Mouse (Mus musculus) heart, postnatal 10 days (tissue): ENCODE results near the gene Med20. TPM values are rescaled to one million over a fixed set of nuclear protein-coding genes. Genes with fewer than 3 reads are reported as not detected.

Experiments
- DNase-seq, 2 experiments: peaks; one replicate each; pipeline ENCODE4 v3.0.0; 2021
- intact Hi-C: fragments of 180-260 bp; cut with DNase I; formaldehyde crosslinking; loops from one replicate; pipeline ENCODE4 v1.15.1; 2025
- total RNA-seq, 2 experiments: library from RNA; stranded (reverse); gene quantifications; 2 replicates each; pipeline ENCODE4 v1.2.3; 2021

Med20 gene
- 10 to 100 TPM; 21.9 to 23.0 TPM for total RNA-seq

GRCm38 (mm10) chr17:47610849-47611660 is at the start of gene Med20, which contains the start of the genes Bysl and Gm20517:
TSS of gene Med20 (plus strand) at chr17:47611582.
TSS of gene Bysl (minus strand) at chr17:47611492.
TSS of gene Gm20517 (plus strand) at chr17:47611589.
- intact Hi-C loops = loop anchor here (5.0 kb wide), 2 partner anchors 66 to 239 kb away; no protein-coding TSS in a partner anchor
- peak; percentile 98 to 99 for DNase-seq

- intact Hi-C loops = no loop called here
- DNase-seq = no peak
Observed at GRCm38 (mm10) chr17:47562875-47563274, 48.5 kb upstream of the Med20 start.

GRCm38 (mm10) chr17:47564612-47565011 is 46.8 kb upstream of the Med20 start:
- no peak for DNase-seq
- intact Hi-C loops = no loop called here

- intact Hi-C loops = no loop called here
- no peak for DNase-seq
Observed at GRCm38 (mm10) chr17:47566133-47566532, 45.2 kb upstream of the Med20 start.

GRCm38 (mm10) chr17:47567271-47567670 is 44.1 kb upstream of the Med20 start:
- DNase-seq = peak; percentile 41 to 45

GRCm38 (mm10) chr17:47568389-47568788 is 43.0 kb upstream of the Med20 start:
- intact Hi-C loops = no loop called here
- DNase-seq = no peak

More at GRCm38 (mm10) chr17:47567271-47567670, 44.1 kb upstream of the Med20 start:
- intact Hi-C loops = no loop called here

GRCm38 (mm10) chr17:47568951-47569527 is 42.3 kb upstream of the Med20 start:
- no peak for DNase-seq

GRCm38 (mm10) chr17:47571621-47572020 is 39.8 kb upstream of the Med20 start:
- DNase-seq = no peak
- intact Hi-C loops = loop anchor here (5.0 kb wide), 1 partner anchor 44 kb away; no protein-coding TSS in a partner anchor

More at GRCm38 (mm10) chr17:47568951-47569527, 42.3 kb upstream of the Med20 start:
- intact Hi-C loops = no loop called here

- intact Hi-C loops = loop anchor here (5.0 kb wide), 1 partner anchor 45 kb away; no protein-coding TSS in a partner anchor
- no peak for DNase-seq
Observed at GRCm38 (mm10) chr17:47572436-47572835, 38.9 kb upstream of the Med20 start.

GRCm38 (mm10) chr17:47574028-47574427 is 37.4 kb upstream of the Med20 start:
- intact Hi-C loops = loop anchor here (5.0 kb wide), 1 partner anchor 47 kb away; no protein-coding TSS in a partner anchor
- no peak for DNase-seq

- intact Hi-C loops = loop anchor here (5.0 kb wide), 1 partner anchor 48 kb away; no protein-coding TSS in a partner anchor
- peak; percentile 57 to 60 for DNase-seq
Observed at GRCm38 (mm10) chr17:47574830-47575229, 36.6 kb upstream of the Med20 start.

GRCm38 (mm10) chr17:47578655-47579054 is 32.7 kb upstream of the Med20 start:
- no peak for DNase-seq
- intact Hi-C loops = no loop called here

GRCm38 (mm10) chr17:47580962-47581361 is 30.4 kb upstream of the Med20 start:
- no peak for DNase-seq
- intact Hi-C loops = loop anchor here (5.0 kb wide), 1 partner anchor 39 kb away; no protein-coding TSS in a partner anchor

GRCm38 (mm10) chr17:47588517-47588916 is 22.9 kb upstream of the Med20 start:
- intact Hi-C loops = no loop called here
- DNase-seq = no peak

GRCm38 (mm10) chr17:47591073-47591472 is 20.3 kb upstream of the Med20 start:
- intact Hi-C loops = no loop called here

GRCm38 (mm10) chr17:47593215-47593853 is 18.0 kb upstream of the Med20 start:
- intact Hi-C loops = no loop called here
- DNase-seq = peak; percentile 97

More at GRCm38 (mm10) chr17:47591073-47591472, 20.3 kb upstream of the Med20 start:
- DNase-seq = no peak

GRCm38 (mm10) chr17:47593854-47594182 is 17.6 kb upstream of the Med20 start:
- DNase-seq = no peak
- intact Hi-C loops = loop anchor here (2.0 kb wide), 1 partner anchor 71 kb away; no protein-coding TSS in a partner anchor

- DNase-seq = peak; percentile 64 to 70
- intact Hi-C loops = loop anchor here (2.0 kb wide), 1 partner anchor 72 kb away; no protein-coding TSS in a partner anchor
Observed at GRCm38 (mm10) chr17:47594183-47594968, 17.0 kb upstream of the Med20 start.

- intact Hi-C loops = loop anchor here (2.0 kb wide), 1 partner anchor 72 kb away; no protein-coding TSS in a partner anchor
- no peak for DNase-seq
Observed at GRCm38 (mm10) chr17:47594969-47595247, 16.5 kb upstream of the Med20 start.
